Mouse (Mus musculus) intestine, embryonic 16.5 days (tissue): Measurements from ENCODE around the gene Prokr1. TPM values are rescaled to one million over a fixed set of nuclear protein-coding genes. Genes with fewer than 3 reads are reported as not detected.
"Not testable (repeated sequence)": the region's sequence is repeated elsewhere in the genome, so short reads cannot be mapped to it uniquely, and the experiment has no call there.

Source experiments
- ATAC-seq: fragments of 200-750 bp; cut with Nextera tagmentation; 2 replicates; pipeline ENCODE4 v1.8.0; 2017; ENCODE audit warnings: moderate TSS enrichment, moderate library complexity
- H3K27ac ChIP-seq: fragments of 300-500 bp; sonication (generic); 2 replicates; pipeline ENCODE4 v1.5.1; 2014; ENCODE audit warnings: mild to moderate bottlenecking, low read length
- H3K27me3 ChIP-seq: fragments of 300-500 bp; sonication (generic); replicated peaks from 2 replicates; pipeline ENCODE4 v1.6.1; 2014; ENCODE audit warnings: low read length, control low read depth, mixed read lengths; ENCODE audit not compliant: control insufficient read depth, insufficient read depth
- H3K36me3 ChIP-seq: fragments of 300-500 bp; sonication (generic); 2 replicates; pipeline ENCODE4 v1.6.1; 2014; ENCODE audit warnings: low read length, control low read depth; ENCODE audit not compliant: control insufficient read depth, insufficient read depth
- H3K4me1 ChIP-seq: fragments of 300-500 bp; sonication (generic); 2 replicates; pipeline ENCODE4 v1.6.1; 2014; ENCODE audit warnings: low read length, control low read depth, mixed read lengths; ENCODE audit not compliant: control insufficient read depth, insufficient read depth
- H3K4me2 ChIP-seq: fragments of 300-500 bp; sonication (generic); 2 replicates; pipeline ENCODE4 v1.6.1; 2014; ENCODE audit warnings: low read depth, low read length, control low read depth
- H3K4me3 ChIP-seq: fragments of 300-500 bp; sonication (generic); 2 replicates; pipeline ENCODE4 v1.5.1; 2014; ENCODE audit warnings: mild to moderate bottlenecking, low read length
- H3K9ac ChIP-seq: fragments of 300-500 bp; sonication (generic); 2 replicates; pipeline ENCODE4 v1.6.1; 2014; ENCODE audit warnings: low read depth, low read length
- H3K9me3 ChIP-seq: fragments of 300-500 bp; sonication (generic); 2 replicates; pipeline ENCODE4 v1.6.1; 2016; ENCODE audit warnings: low read length, control low read depth; ENCODE audit not compliant: control insufficient read depth
- WGBS: fragments of 180-500 bp; shearing (Covaris S2); extraction: QIAGEN DNeasy Blood & Tissue Kit; methylation state at CpG from one replicate; pipeline ENCODE4 v1.1.7; 2014; 5-methylcytosine and 5-hydroxymethylcytosine counted together
- polyA plus RNA-seq: library from polyadenylated mRNA; unstranded; fragments of >200 nt; fragmentation: Nextera tagmentation; extraction: Ambion mirVana; gene quantifications from 2 replicates; pipeline ENCODE4 v1.2.1, GENCODE M21; 2015

Gene Prokr1
- 2.3 and 2.4 TPM in 2 replicates for polyA plus RNA-seq

GRCm38 (mm10) chr6:87590394-87591281, at the start of gene Prokr1:
Gene Prokr1 (minus strand): TSS chr6:87590743.
- under 1% methylated on average over 34 of the region's 34 CpGs for WGBS
- Histone ChIP-seq H3K4me2 (peak within 1 kb of the TSS; percentile 99), H3K4me1 (peaks cover 15% of the 10 kb centered on the region), H3K27me3 (no peaks in the 10 kb centered on the region), H3K4me3 (peak within 1 kb of the TSS; percentile 66), H3K36me3 (no peaks in the 10 kb centered on the region), H3K9me3 (no peaks in the 10 kb centered on the region), H3K9ac (peak within 1 kb of the TSS; percentile 76), H3K27ac (no peak within 1 kb of the TSS)
- ATAC-seq = peak; percentile 94

- no peak for ATAC-seq
- Histone ChIP-seq H3K4me1 (0 out of 2 replicates have a peak, but pooled peaks cover 6% of the 10 kb centered on the region), H3K27me3 (no peaks in the 10 kb centered on the region), H3K36me3 (no peaks in the 10 kb centered on the region; the same call in 1 of the 2 replicates), H3K9me3 (0 out of 2 replicates have a peak, but pooled peaks cover 2% of the 10 kb centered on the region), H3K4me3 (no peak overlapping the region), H3K9ac (no peak overlapping the region), H3K27ac (no peak overlapping the region), H3K4me2 (no peak overlapping the region)
- WGBS = 40% methylated on average over 11 of the region's 11 CpGs
Observed at GRCm38 (mm10) chr6:87638134-87638660, 47.7 kb upstream of the Prokr1 start.

- H3K4me2 ChIP-seq = no peak overlapping the region
- no peak for ATAC-seq
- no peak overlapping the region for H3K4me3 ChIP-seq
- no peak overlapping the region for H3K27ac ChIP-seq
- no peaks in the 10 kb centered on the region for H3K27me3 ChIP-seq
- H3K9ac ChIP-seq = no peak overlapping the region
- no peaks in the 10 kb centered on the region for H3K4me1 ChIP-seq
- no peaks in the 10 kb centered on the region for H3K36me3 ChIP-seq
- H3K9me3 ChIP-seq = no peaks in the 10 kb centered on the region
- WGBS = 81% methylated on average over 4 of the region's 4 CpGs
Observed at GRCm38 (mm10) chr6:87632176-87632575, 41.6 kb upstream of the Prokr1 start.

- not testable (repeated sequence) for H3K9ac ChIP-seq, H3K4me3 ChIP-seq, H3K27ac ChIP-seq, H3K27me3 ChIP-seq, H3K4me1 ChIP-seq, H3K4me2 ChIP-seq, H3K9me3 ChIP-seq, H3K36me3 ChIP-seq, ATAC-seq
- WGBS = 84% methylated on average over 12 of the region's 15 CpGs
Observed at GRCm38 (mm10) chr6:87628936-87629335, 38.4 kb upstream of the Prokr1 start.

GRCm38 (mm10) chr6:87623151-87623550, 32.6 kb upstream of the Prokr1 start:
- H3K27me3 ChIP-seq = no peaks in the 10 kb centered on the region
- no peak overlapping the region for H3K4me2 ChIP-seq
- H3K36me3 ChIP-seq = no peaks in the 10 kb centered on the region
- no peak overlapping the region for H3K9ac ChIP-seq
- 94% methylated on average over 3 of the region's 3 CpGs for WGBS
- no peaks in the 10 kb centered on the region for H3K9me3 ChIP-seq
- no peak for ATAC-seq
- no peak overlapping the region for H3K27ac ChIP-seq
- H3K4me3 ChIP-seq = no peak overlapping the region
- H3K4me1 ChIP-seq = peaks cover 4% of the 10 kb centered on the region; the same call in 1 of the 2 replicates

GRCm38 (mm10) chr6:87621281-87621680, 30.7 kb upstream of the Prokr1 start:
- Histone ChIP-seq H3K4me3 (no peak overlapping the region), H3K4me2 (no peak overlapping the region), H3K27me3 (no peaks in the 10 kb centered on the region), H3K9me3 (no peaks in the 10 kb centered on the region), H3K4me1 (peaks cover 4% of the 10 kb centered on the region; the same call in 1 of the 2 replicates), H3K9ac (no peak overlapping the region), H3K36me3 (no peaks in the 10 kb centered on the region), H3K27ac (peak overlapping the region; percentile 34; the same call in 1 of the 2 replicates)
- ATAC-seq = peak; percentile 42; the same call in 1 of the 2 replicates
- 40% methylated on average over 3 of the region's 3 CpGs for WGBS

GRCm38 (mm10) chr6:87618021-87618420, 27.5 kb upstream of the Prokr1 start:
- H3K4me1 ChIP-seq = peaks cover 4% of the 10 kb centered on the region; the same call in 1 of the 2 replicates
- no peaks in the 10 kb centered on the region for H3K27me3 ChIP-seq
- no peak overlapping the region for H3K9ac ChIP-seq
- ATAC-seq = no peak
- no peak overlapping the region for H3K4me2 ChIP-seq
- WGBS = 57% methylated on average over 8 of the region's 8 CpGs
- no peak overlapping the region for H3K27ac ChIP-seq
- H3K4me3 ChIP-seq = no peak overlapping the region
- no peaks in the 10 kb centered on the region for H3K9me3 ChIP-seq
- no peaks in the 10 kb centered on the region for H3K36me3 ChIP-seq

- Histone ChIP-seq H3K4me2 (no peak overlapping the region), H3K27ac (no peak overlapping the region), H3K27me3 (no peaks in the 10 kb centered on the region), H3K4me1 (no peaks in the 10 kb centered on the region), H3K9ac (no peak overlapping the region), H3K9me3 (no peaks in the 10 kb centered on the region), H3K36me3 (no peaks in the 10 kb centered on the region), H3K4me3 (no peak overlapping the region)
- WGBS = 85% methylated on average over 14 of the region's 14 CpGs
- no peak for ATAC-seq
Observed at GRCm38 (mm10) chr6:87615696-87616083, 25.1 kb upstream of the Prokr1 start.

- H3K36me3 ChIP-seq = no peaks in the 10 kb centered on the region
- no peak overlapping the region for H3K4me2 ChIP-seq
- H3K27me3 ChIP-seq = no peaks in the 10 kb centered on the region
- WGBS = 60% methylated on average over 11 of the region's 11 CpGs
- H3K4me3 ChIP-seq = no peak overlapping the region
- H3K9me3 ChIP-seq = no peaks in the 10 kb centered on the region
- no peak overlapping the region for H3K9ac ChIP-seq
- ATAC-seq = no peak
- H3K4me1 ChIP-seq = no peaks in the 10 kb centered on the region
- no peak overlapping the region for H3K27ac ChIP-seq
Observed at GRCm38 (mm10) chr6:87614794-87615695, 24.5 kb upstream of the Prokr1 start.
